Mouse (Mus musculus) c-Kit-negative CD71-positive TER-119-positive erythroid progenitor cells, embryonic 14.5 days (primary cell): Measurements from ENCODE around the gene Sult2b1.
A peak's percentile ranks its signal among the peaks of the same experiment; 100 is the strongest.

ENCODE experiments used
- DNase-seq: peaks from one replicate; pipeline ENCODE4 v3.0.0-alpha.2; 2013; ENCODE audit warnings: low read depth, low spot score

Gene Sult2b1

GRCm38 (mm10) chr7:45801348-45801747 is 16.9 kb upstream of the Sult2b1 start:
- peak; percentile 76 for DNase-seq

- peak; percentile 50 for DNase-seq
Observed at GRCm38 (mm10) chr7:45800546-45801204, 16.2 kb upstream of the Sult2b1 start.

GRCm38 (mm10) chr7:45800001-45800400 is 15.5 kb upstream of the Sult2b1 start:
- DNase-seq = no peak

- DNase-seq = no peak
Observed at GRCm38 (mm10) chr7:45798931-45799330, 14.5 kb upstream of the Sult2b1 start.

- no peak for DNase-seq
Observed at GRCm38 (mm10) chr7:45798511-45798836, 14.0 kb upstream of the Sult2b1 start.

- DNase-seq = no peak
Observed at GRCm38 (mm10) chr7:45797661-45798510, 13.4 kb upstream of the Sult2b1 start.

GRCm38 (mm10) chr7:45796950-45797349 is 12.5 kb upstream of the Sult2b1 start:
- DNase-seq = peak; percentile 64

GRCm38 (mm10) chr7:45794971-45795370 is 10.5 kb upstream of the Sult2b1 start:
- DNase-seq = no peak

GRCm38 (mm10) chr7:45793969-45794585 is 9.6 kb upstream of the Sult2b1 start:
- no peak for DNase-seq

GRCm38 (mm10) chr7:45793240-45793639 is 8.8 kb upstream of the Sult2b1 start:
- no peak for DNase-seq

GRCm38 (mm10) chr7:45791756-45792490 is 7.5 kb upstream of the Sult2b1 start:
- no peak for DNase-seq

- no peak for DNase-seq
Observed at GRCm38 (mm10) chr7:45790721-45791120, 6.3 kb upstream of the Sult2b1 start.

GRCm38 (mm10) chr7:45787642-45788041 is 3.2 kb upstream of the Sult2b1 start:
- DNase-seq = no peak

GRCm38 (mm10) chr7:45786661-45787413 is 2.4 kb upstream of the Sult2b1 start:
- no peak for DNase-seq

GRCm38 (mm10) chr7:45786136-45786578 is 1.7 kb upstream of the Sult2b1 start:
- no peak for DNase-seq

- no peak for DNase-seq
Observed at GRCm38 (mm10) chr7:45785388-45786135, 1.1 kb upstream of the Sult2b1 start.

- DNase-seq = no peak
Observed at GRCm38 (mm10) chr7:45783511-45784091, 868 bp downstream of the Sult2b1 start, which contains the start of gene Lmtk3. Lmtk3 (plus strand) TSS chr7:45783738.

- DNase-seq = no peak
Observed at GRCm38 (mm10) chr7:45782271-45782670, 2.2 kb downstream of the Sult2b1 start.

GRCm38 (mm10) chr7:45779081-45779641 is 5.3 kb downstream of the Sult2b1 start:
- DNase-seq = no peak

GRCm38 (mm10) chr7:45775237-45775636 is 9.2 kb downstream of the Sult2b1 start:
- no peak for DNase-seq
